Mouse (Mus musculus) right cerebral cortex, postnatal 4 days (tissue): Measurements from ENCODE around the gene Sirt3.

Experiments used
- DNase-seq: peaks from one replicate; pipeline ENCODE4 v3.0.0-alpha.2; 2022

Gene Sirt3

DNA sequence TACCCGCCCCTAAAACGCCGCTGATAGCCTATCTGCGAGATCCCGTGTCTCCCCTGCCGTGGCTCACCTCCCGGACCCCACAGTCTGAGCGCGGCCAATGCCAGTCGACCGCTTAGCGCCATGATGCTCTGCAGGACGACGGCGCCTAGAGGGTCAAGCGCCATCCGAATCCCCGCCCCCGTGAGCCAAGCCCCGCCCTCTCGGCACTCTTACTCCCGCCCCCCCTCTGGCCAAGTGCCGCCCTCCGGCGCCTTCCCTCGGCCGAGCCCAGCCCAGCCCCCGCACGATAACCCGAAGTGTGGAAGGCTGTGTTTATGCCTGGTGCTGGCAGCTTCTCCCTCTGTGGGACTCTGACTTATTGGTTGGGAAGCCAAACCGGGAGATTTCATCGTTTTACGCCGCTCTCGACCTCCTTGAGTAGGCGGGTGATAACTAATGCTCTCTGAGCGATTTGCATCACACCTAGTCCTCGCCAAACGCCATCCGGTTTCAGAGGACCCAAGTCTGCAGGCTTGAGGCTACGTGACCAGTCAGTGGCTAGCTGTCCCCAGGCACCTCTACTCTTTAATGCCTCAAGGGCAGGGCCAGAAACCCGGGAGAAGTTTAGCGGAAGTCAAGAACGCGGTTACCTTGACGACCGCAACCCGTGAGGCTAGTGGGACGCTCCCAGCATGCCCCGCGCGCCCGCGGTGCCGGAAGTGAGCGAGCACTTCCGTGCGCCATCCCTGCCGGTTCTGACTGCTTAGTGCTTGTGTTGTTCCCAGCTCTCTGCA, at the start of gene Sirt3, which contains the start of gene Psmd13:
Sirt3 (minus strand) TSS at position 614 of the 773 bp plus-strand sequence.
Psmd13 (plus strand) TSS at position 273 of the 773 bp plus-strand sequence.
- peak; percentile 93 for DNase-seq

DNA sequence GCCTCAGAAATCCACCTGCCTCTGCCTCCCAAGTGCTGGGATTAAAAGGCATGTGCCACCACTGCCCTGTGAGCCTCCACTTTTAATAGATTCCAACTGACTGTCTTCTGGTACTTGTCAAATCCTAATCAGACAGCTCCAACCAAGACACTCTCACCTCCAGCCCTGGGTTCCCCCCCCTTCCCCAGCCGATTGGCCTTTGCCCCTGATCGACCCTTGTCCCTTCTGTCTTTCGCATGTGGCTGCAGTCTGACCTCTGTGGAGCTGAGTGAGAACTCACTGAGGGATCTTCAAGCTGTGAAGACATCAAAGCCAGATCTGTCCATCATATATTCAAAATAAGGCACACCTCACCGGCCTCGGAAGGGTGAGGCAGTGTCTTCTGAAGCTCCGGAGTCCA, 45.1 kb upstream of the Sirt3 start:
- no peak for DNase-seq

DNA sequence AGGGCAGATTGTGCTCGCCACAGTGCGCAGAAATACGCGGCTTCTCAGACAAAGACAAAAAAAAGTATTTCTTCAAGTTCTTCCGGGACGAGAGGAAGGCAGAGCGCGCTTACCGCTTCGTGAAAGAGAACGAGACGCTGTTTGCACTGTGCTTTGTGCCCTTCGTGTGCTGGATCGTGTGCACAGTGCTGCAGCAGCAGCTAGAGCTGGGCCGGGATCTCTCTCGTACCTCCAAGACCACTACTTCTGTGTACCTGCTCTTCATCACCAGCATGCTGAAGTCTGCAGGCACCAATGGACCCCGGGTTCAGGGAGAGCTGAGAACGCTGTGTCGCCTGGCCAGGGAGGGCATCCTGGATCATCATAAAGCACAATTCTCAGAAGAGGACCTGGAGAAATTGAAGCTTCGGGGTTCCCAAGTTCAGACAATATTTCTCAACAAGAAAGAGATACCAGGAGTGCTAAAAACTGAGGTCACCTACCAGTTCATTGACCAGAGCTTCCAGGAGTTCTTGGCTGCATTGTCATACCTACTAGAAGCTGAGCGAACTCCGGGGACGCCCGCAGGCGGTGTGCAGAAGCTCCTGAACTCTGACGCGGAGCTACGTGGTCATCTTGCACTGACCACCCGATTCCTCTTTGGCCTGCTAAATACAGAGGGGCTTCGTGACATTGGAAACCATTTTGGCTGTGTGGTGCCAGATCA, 41.1 kb upstream of the Sirt3 start:
- no peak for DNase-seq

DNA sequence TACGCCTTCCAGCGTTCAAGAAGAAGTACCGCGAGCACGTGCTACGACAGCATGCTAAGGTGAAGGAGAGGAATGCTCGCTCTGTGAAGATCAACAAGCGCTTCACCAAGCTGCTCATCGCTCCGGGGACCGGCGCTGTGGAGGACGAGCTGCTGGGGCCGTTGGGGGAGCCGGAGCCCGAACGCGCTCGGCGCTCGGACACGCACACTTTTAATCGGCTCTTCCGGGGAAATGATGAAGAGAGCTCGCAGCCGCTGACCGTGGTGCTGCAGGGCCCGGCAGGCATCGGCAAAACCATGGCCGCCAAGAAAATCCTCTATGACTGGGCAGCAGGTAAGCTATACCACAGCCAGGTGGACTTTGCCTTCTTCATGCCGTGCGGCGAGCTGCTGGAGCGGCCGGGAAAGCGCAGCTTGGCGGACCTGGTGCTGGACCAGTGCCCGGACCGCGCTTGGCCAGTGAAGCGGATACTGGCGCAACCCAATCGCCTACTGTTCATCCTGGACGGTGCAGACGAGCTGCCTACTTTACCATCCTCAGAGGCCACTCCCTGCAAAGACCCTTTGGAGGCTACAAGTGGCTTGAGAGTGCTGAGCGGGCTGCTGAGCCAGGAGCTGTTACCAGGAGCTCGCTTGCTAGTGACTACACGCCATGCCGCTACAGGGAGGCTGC, 40.4 kb upstream of the Sirt3 start:
- peak; percentile 56 for DNase-seq

DNA sequence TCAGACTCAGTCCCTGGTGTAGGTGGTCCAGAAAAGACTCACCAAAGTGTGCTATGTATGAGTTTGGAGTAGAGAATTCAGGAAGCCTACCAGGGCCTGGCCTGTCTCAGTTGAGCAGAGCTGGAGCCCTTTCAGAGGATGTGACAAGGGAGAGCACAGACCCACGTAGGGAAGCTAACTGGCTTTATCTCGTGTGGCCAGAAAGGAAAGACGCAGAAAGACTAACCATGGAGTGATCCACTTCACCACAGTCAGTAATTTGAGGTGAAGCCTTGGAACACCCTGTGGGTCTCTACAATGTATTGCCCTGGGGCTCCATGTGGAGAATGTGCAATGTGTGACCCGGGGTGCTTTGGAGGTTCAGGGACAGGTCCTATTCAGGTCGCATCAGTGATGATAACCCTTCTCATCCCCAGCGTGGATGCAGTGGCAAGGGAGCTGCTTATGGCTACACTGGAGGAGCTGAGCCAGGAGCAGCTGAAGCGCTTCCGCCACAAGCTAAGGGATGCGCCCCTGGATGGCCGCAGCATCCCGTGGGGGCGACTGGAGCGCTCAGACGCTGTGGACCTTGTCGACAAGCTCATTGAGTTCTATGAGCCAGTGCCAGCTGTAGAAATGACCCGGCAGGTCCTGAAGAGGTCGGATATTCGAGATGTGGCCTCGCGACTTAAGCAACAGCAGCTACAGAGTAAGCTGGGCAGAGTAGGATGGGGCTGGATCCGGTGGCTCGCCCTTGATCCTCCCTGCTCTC, 39.3 kb upstream of the Sirt3 start:
- no peak for DNase-seq

DNA sequence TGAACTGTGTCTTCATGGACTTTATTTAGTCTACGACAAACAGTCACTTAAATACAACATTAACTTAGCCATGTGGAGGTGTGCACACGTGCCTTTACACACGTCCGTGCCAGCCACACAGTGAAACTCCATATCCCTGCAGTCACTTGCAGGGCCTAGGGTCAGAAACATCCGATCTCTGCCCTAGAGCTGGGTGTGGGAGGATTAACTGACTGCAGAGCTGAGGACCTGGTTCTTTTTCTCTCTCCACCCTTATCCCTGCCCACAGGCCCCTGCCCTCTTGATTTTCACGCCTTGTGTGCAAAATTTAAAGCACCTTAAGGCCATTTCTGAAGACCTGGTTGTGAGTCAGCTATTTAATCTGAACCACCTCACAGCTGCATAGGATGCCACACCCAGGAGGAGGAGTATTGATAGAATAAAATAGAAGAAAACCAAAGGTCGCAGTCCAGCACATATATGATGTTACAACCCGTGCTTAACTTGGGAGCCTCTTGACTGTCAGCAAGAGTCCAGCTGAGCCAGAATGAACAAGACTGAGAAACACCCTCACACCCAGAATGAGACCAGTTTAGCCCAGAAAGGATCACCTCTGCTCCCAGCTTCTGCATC, 38.4 kb upstream of the Sirt3 start, which contains the start of gene Nlrp6:
Nlrp6 (plus strand) TSS at position 485 of the 612 bp plus-strand sequence.
- DNase-seq, result no peak

DNA sequence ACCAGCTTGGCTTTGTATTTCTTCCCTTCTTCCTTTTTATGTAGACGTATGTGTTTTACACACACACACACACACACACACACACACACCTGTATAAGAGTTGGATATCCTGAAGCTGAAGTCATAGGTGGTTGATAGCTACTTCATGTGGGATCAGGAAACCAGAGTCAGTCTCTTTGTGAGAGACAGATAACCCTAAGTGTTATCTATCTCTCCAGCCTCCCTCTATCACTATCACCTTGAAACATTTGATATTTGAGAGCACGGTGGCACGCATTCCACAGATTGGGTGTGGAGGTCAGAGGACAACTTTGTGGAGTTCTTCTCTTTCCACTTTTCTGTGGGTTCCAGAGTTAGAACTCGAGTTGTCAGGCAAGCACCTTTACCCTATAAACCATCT, 37.8 kb upstream of the Sirt3 start:
- DNase-seq, result no peak

DNA sequence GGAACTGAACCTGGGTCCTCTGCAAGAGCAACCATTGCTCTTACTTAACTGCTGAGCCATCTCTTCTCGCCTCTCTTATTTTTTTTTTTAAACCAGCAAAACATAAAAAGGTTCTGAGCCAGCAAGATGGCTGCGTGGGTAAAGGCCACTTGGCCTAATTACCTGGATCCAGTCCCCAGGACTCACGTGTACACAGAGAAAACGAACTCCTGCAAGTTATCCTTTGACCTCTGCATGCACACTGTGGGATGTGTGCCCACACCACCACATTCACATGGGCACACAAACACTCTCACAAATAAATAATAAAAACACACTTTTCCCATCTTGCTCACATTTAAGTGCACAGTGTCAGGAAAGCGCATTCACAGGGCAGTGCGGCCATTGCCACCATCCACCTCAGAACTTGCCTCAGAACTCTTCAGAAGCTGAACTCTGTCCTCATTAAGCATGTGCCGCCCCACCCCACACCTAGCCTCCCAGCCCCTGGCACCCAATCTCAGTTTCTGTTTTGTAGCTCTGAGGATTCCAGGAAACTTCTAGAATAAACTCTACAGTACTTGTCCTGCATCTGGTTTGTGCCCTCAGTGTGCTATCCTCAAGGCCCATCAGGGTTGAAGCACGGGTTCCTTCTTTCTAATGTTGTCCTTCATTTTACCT, 32.1 kb upstream of the Sirt3 start:
- no peak for DNase-seq

DNA sequence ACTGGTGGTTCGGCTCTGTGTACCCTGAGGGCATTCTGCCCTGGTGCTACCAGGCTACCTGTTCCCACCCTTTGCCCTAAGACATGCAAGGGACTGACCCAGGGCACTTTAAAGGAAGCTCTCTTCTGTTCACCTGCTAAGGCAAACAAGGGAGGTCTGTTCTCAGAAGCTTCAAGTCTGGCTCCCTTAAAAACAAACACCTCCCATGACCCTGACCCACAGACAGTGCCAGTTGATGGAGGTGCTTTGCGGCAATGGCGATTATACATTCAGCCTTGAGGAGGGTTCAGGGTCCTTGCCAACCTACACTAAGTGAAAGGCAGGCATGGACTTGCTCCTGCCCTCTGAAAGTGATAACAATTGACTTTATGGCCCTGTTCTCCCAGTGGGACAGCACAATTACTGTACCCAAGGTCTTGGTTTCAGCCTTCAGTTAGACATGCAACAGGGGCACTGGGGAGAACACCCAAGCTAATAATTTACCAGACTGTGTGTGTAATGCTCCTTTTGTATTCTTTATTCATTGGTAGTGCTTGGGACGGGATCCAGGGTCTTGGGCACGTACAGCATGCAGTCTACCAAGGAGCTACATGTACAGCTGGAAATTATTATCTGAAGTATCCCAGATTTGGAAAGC, 30.9 kb upstream of the Sirt3 start:
- no peak for DNase-seq

DNA sequence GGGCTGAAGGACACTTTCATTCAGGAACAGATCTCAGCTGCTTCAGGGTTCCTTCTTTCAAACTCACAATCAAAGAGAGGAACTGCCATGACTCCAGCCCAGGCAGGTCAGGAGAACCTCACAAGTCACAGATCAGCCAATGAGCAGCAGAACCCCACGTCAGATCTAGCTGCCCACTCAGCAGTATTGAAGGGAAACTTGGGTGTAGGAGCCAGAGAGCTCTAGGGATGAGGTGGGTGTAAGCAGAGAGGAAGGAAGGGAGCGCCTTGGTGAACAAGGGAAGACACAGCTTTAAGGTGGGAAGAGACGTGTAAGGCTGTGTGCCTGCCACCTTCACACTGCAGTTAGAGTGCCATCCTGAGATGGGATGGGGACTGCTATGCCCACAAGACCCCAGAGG, 30.2 kb upstream of the Sirt3 start:
- no peak for DNase-seq

DNA sequence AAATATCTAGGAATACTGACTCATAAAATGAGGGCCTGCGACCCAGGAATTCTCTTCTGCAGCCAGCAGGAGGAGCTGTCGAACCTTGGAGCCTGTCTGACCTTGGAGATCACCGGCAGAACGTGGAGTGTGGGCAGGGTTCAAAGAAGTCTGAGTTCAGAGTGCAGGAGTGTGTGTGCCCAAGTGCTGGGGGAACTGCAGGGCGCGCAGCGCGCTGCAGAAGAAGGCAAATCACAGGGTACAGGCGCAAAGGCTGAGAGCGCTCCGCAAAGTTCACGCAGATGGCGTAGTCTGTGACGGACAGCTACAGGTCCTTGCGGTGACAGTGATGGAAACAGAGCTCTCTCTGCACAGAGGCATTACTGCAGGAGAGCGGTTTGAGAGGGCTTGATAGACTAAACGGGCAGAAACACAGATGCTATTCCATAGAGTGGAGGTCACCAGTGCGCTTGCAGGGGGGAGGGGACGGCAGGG, 26.6 kb upstream of the Sirt3 start:
- peak; percentile 71 for DNase-seq

DNA sequence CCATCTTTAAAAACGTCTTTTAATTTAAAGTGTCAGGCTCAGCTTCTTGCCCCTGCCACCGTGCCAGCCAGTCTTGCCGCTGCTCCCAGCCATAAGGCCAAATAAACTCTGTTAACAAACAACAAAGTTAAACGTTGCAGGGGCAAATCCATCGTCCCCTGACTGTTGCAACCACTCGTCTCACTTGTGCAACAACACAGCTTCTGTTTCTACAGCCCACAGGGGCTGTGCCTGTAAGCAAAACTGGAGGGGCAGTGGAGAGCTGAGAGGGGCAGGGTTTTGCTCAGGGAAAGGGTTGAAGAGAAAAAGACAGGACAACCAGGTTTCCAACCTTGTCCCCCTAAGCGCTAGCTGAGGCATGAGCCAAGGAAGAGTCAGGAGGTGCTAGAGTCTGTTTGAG, 26.1 kb upstream of the Sirt3 start:
- no peak for DNase-seq

DNA sequence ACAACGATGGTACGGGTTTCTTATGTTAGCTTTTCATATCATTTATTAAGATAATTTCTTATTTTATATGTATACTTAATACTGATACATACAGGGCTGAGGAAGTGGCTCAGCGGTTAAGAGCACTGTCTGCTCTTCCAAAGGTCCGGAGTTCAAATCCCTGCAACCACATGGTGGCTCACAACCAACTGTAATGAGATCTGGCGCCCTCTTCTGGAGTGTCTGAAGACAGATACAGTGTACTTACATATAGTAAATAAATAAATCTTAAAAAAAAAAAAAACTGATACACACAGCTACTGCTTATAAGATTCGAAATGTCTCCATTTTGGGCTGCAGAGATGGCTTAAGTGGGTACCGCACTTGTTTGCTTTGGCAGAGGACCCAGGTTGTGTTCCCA, 25.6 kb upstream of the Sirt3 start:
- no peak for DNase-seq

DNA sequence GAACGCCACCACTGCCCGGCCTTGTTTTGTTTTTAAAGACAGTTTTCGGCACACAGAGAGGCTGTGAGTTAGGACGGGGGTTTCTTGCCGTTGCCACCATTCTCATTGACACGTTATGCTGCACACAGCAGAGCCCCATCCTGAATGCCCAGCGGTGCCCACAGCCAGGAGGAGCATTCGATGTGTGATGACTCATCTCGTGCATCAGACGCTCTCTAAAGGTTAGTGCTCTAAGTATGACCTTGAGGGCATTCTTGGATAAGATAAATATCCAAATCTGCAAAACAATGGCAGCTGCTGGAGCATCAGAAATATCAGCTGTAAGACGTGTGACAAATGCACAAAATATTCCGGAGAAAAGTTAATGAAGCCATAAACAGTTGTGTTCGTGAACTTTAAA, 25.0 kb upstream of the Sirt3 start:
- no peak for DNase-seq

DNA sequence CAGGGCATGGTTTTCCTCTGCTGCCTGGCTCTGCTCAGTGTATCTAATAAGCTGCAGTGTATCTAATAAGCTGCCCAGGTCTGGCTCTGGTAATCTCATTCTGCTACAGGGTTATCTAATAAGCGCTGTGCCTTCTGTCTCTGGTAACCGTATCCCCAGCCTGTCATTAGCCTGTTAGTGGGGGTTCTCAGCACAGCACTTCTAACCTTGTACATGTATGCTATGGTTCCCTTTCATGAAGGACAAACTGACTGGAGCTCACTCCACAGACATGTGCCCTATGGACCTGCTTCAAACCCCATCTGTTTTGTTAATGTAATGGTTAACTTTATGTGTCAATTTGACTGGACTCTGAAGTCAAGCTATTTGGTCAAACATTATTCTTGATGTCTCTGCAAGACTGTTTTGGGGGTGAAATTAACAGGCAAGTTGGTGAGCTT, 23.6 kb upstream of the Sirt3 start:
- DNase-seq, result no peak

DNA sequence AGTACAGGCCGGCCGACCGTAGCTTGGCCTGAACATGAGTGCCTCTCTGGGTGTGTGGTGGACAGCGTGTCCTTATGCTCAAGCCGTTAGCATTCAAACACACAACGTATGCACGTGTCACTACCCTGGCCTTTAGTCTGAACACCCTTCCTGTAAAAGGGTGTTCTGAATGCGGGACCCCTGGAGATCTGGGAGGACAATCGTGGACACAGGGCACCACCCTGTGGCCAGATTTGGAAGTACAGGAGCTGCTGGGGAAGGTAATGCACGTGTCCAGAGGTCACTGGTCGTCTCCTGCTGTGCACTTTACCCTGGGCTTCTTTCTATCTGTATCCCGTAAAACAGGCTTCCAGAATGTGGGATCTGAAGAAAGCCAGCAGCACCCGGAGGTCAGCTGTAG, 21.1 kb upstream of the Sirt3 start:
- DNase-seq, result peak; percentile 87

DNA sequence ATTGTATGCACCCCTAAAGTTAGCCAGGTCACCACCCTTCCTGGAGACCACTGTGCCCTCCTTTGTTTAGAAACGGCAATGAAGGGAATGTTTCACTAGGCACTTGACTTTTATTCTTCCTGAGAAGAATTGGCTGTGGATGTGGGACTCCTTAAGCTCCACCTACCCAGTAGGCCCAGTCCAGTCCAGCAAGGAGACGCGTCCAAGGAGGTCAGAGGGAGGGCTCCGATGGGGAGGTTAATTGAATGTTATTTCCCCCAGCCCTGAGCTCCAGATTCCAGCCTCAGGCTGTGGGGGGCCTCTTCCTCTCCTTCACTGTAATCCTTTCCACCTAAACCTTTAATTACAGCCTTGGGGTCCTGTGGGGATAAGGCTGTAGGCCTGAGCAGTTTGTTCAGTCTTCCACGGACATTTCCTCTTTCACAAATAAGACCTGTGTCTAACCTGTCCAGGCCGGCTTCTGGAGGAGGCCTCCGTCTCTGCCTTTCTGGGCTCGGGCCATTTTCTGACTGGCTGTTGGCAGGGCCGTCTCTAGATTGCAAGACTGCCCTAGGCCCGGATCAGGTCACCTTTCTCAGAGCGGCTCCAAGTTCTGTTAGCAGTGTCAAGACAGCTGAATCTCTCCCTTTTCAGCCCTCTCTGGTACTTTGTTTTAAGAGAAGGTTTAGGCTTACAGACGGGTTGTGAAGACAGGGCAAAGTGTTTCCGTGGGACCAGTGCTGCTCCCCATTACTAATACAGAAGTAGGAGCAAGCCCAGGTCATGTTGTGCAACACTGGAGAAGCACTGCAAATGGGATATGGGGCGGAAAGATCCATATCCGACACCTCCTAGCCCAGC, 20.1 kb upstream of the Sirt3 start:
- no peak for DNase-seq

DNA sequence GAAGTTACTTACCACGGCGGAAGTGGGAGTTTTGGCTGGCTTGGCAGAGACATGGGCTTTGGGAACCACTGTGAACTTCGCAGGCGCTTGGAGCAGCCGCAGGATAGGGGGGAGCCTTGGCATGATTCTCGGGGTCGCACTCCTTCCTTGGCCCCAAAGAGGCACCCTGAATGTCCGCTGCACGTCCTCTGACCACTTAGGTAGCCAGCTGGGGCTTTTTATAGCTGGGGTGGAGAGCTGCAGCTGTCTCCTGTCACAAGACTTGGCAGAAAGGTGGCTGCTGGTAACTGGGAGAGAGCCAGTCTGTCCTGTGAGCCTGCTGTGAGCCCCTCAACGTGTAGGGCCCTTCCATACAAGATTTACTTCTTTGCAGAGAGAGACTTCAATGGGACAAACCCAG, 18.1 kb upstream of the Sirt3 start, which contains the start of gene Cox8b:
Cox8b (minus strand) TSS at position 227 of the 400 bp plus-strand sequence.
- no peak for DNase-seq

DNA sequence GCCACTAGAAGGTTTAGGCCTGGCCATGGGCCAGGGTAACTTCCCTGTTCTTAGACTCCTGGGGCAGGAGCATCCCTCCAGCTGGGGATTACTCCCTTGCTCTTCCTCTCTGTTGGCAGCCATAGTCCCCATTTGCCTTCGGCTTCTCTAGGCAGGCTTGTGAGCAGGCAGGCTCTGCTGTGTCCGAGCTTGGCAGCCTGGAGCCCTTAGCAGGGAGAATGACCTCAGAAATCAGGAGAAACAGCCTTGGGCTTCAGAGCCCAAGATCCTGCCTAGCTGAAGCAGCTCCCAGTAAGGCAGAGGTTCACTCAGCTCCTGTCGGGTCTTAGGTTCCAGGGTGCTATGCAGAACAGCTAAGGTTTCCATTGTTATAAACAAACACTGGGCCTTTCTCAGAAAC, 17.0 kb upstream of the Sirt3 start:
- no peak for DNase-seq

DNA sequence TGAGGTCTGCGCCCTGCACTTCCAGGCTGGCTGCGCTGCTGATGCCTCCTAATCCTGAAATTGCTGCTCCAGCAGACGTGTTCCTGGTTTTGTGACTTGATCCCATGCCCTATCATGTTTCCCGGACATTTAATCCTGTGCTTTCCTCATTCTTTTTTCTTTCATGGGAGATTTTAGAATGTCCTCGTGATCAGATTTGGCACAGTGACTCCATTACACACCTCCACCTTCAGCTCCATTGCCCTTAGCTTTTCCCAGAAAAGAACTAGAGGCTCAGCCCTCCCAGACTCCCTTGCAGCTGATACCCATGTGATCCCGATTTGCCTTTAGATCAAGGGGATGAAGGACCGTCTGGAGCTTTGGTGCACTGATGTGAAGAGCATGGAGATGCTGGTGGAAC, 15.8 kb upstream of the Sirt3 start:
- no peak for DNase-seq
